Mouse (Mus musculus) cortical plate, adult 2 months (tissue): ENCODE measurements around the gene Ttll8.

Experiments
- CTCF ChIP-seq: fragments of 200-500 bp; IDR thresholded peaks from 2 replicates; pipeline ENCODE4 v1.5.1; 2011; ENCODE audit warnings: mild to moderate bottlenecking, control low read depth, low read length; ENCODE audit not compliant: insufficient read depth; ENCODE audit errors: extremely low read depth
- POLR2A ChIP-seq: fragments of 200-500 bp; IDR thresholded peaks from 2 replicates; pipeline ENCODE4 v1.6.1; 2011; ENCODE audit warnings: mild to moderate bottlenecking, low read length, control low read depth; ENCODE audit not compliant: insufficient read depth; ENCODE audit errors: extremely low read depth

- TF ChIP-seq POLR2A (no peak), CTCF (no peak)
These were observed 3.3 kb upstream of the Ttll8 start for GRCm38 (mm10) chr15:88957522-88957921.
